Comparison of ENCODE assay signal across 20 mouse cellular contexts in genomic region chr13:26153093-26153492, GRCm38 (mm10).
A peak's percentile ranks its signal among the peaks of the same experiment; 100 is the strongest.
DNase-seq lines count a peak whose midpoint lies in the region; ATAC-seq and TF ChIP-seq lines count a peak whose summit lies in the region.
"Had no signal": no experiment of that assay in that cellular context is flagged by ENCODE, and none has a peak within 500 bp of the region (broad histone marks: within the 10 kb centered on the region; RNA-seq: fewer than 3 reads in every experiment).

No protein-coding gene starts in this region.

- no peak for ATAC-seq in forebrain, postnatal 0 days
- no peak for ATAC-seq in midbrain, embryonic 13.5 days
- ATAC-seq in midbrain, embryonic 16.5 days, result no peak
- no peak for ATAC-seq in forebrain, embryonic 15.5 days (replicated peaks)
- ATAC-seq in erythroid progenitor cell, adult 5-6 weeks (replicated peaks; ENCODE audit: low FRiP score, poor library complexity, severe bottlenecking), result no peak
- ATAC-seq: CD4-positive, CD25-positive, alpha-beta regulatory T cell, adult 4 months; hindbrain, postnatal 0 days had no signal

- DNase-seq in forebrain, embryonic 10.5 days (ENCODE audit: extremely low spot score, low spot score), result no peak
- no peak for DNase-seq in forebrain, postnatal 0 days
- DNase-seq in layer of hippocampus, adult 18-20 months (ENCODE audit: low spot score in 2 of 2), result no peak
- DNase-seq: adrenal gland, postnatal 10 days; B cell, adult 2 months; cerebellum, adult 11-12 months; cerebellum, adult 9-10 months; cerebellum, postnatal 25 days; gastrocnemius, postnatal 14 days; heart, postnatal 36 days had no signal

- H3K4me1 ChIP-seq in forebrain, embryonic 10.5 days, result peaks cover 36% of the 10 kb centered on the region
- H3K4me1 ChIP-seq in forebrain, postnatal 0 days (ENCODE audit: insufficient read depth), result peaks cover 12% of the 10 kb centered on the region
- peaks cover 24% of the 10 kb centered on the region for H3K4me1 ChIP-seq in midbrain, embryonic 13.5 days (replicated peaks)
- H3K4me1 ChIP-seq in midbrain, embryonic 16.5 days (ENCODE audit: control insufficient read depth, insufficient read depth, low read length), result 0 out of 2 replicates have a peak, but pooled peaks cover 2% of the 10 kb centered on the region
- H3K4me1 ChIP-seq in forebrain, embryonic 15.5 days, result peaks cover 33% of the 10 kb centered on the region

- no peak overlapping the region for H3K9ac ChIP-seq in forebrain, postnatal 0 days
- no peak overlapping the region for H3K9ac ChIP-seq in midbrain, embryonic 13.5 days (replicated peaks)
- H3K9ac ChIP-seq in midbrain, embryonic 16.5 days (ENCODE audit: low read depth, low read length), result no peak overlapping the region
- H3K9ac ChIP-seq in forebrain, embryonic 15.5 days (replicated peaks), result no peak overlapping the region
- H3K9ac ChIP-seq: embryonic facial prominence, embryonic 12.5 days; heart, embryonic 13.5 days; hindbrain, embryonic 12.5 days had no signal

- 86% methylated on average over 2 of the region's 2 CpGs for WGBS in forebrain, embryonic 10.5 days
- WGBS in forebrain, postnatal 0 days, result 83% methylated on average over 2 of the region's 2 CpGs
- 93% methylated on average over 2 of the region's 2 CpGs for WGBS in midbrain, embryonic 13.5 days
- WGBS in midbrain, embryonic 16.5 days, result 79% methylated on average over 2 of the region's 2 CpGs
- 80% methylated on average over 2 of the region's 2 CpGs for WGBS in forebrain, embryonic 15.5 days

- peaks cover 9% of the 10 kb centered on the region; the same call in 1 of the 2 replicates for H3K27me3 ChIP-seq in forebrain, embryonic 10.5 days (ENCODE audit: poor library complexity, severe bottlenecking)
- H3K27me3 ChIP-seq in forebrain, postnatal 0 days (ENCODE audit: insufficient read depth, low read length), result no peaks in the 10 kb centered on the region
- no peaks in the 10 kb centered on the region for H3K27me3 ChIP-seq in midbrain, embryonic 13.5 days
- H3K27me3 ChIP-seq in midbrain, embryonic 16.5 days (ENCODE audit: control insufficient read depth, insufficient read depth, low read depth, low read length), result no peaks in the 10 kb centered on the region
- no peaks in the 10 kb centered on the region for H3K27me3 ChIP-seq in forebrain, embryonic 15.5 days
- H3K27me3 ChIP-seq: embryonic facial prominence, embryonic 12.5 days; heart, embryonic 13.5 days; hindbrain, embryonic 12.5 days had no signal

- no peak for TF ChIP-seq CTCF in forebrain, postnatal 0 days (IDR thresholded peaks at IDR 0.05; ENCODE audit: low read depth)

- H3K4me3 ChIP-seq in forebrain, embryonic 10.5 days, result no peak overlapping the region
- H3K4me3 ChIP-seq in forebrain, postnatal 0 days (ENCODE audit: low read depth, low read length), result no peak overlapping the region
- no peak overlapping the region for H3K4me3 ChIP-seq in midbrain, embryonic 13.5 days (replicated peaks)
- no peak overlapping the region for H3K4me3 ChIP-seq in midbrain, embryonic 16.5 days (ENCODE audit: low read depth, low read length)
- H3K4me3 ChIP-seq in forebrain, embryonic 15.5 days, result no peak overlapping the region
- H3K4me3 ChIP-seq: embryonic facial prominence, embryonic 12.5 days; heart, embryonic 13.5 days; hindbrain, embryonic 12.5 days had no signal

- peak overlapping the region; percentile 84 for H3K27ac ChIP-seq in forebrain, embryonic 10.5 days
- no peak overlapping the region for H3K27ac ChIP-seq in forebrain, postnatal 0 days (ENCODE audit: low read depth, low read length)
- H3K27ac ChIP-seq in midbrain, embryonic 13.5 days, result peak overlapping the region; percentile 56
- H3K27ac ChIP-seq in midbrain, embryonic 16.5 days (ENCODE audit: low read length), result no peak overlapping the region
- H3K27ac ChIP-seq in forebrain, embryonic 15.5 days (replicated peaks), result peak overlapping the region; percentile 78
- H3K27ac ChIP-seq: embryonic facial prominence, embryonic 12.5 days; heart, embryonic 13.5 days; hindbrain, postnatal 0 days had no signal

- H3K4me2 ChIP-seq in forebrain, postnatal 0 days (ENCODE audit: low read depth), result no peak overlapping the region
- H3K4me2 ChIP-seq in midbrain, embryonic 13.5 days (replicated peaks), result no peak overlapping the region
- H3K4me2 ChIP-seq in midbrain, embryonic 16.5 days (ENCODE audit: low read length), result no peak overlapping the region
- no peak overlapping the region for H3K4me2 ChIP-seq in forebrain, embryonic 15.5 days (replicated peaks)
- H3K4me2 ChIP-seq: embryonic facial prominence, embryonic 12.5 days; heart, embryonic 13.5 days; hindbrain, embryonic 12.5 days had no signal

- H3K36me3 ChIP-seq in forebrain, embryonic 10.5 days (replicated peaks), result no peaks in the 10 kb centered on the region
- H3K36me3 ChIP-seq in forebrain, postnatal 0 days (ENCODE audit: insufficient read depth), result no peaks in the 10 kb centered on the region
- H3K36me3 ChIP-seq in midbrain, embryonic 13.5 days, result no peaks in the 10 kb centered on the region
- no peaks in the 10 kb centered on the region for H3K36me3 ChIP-seq in midbrain, embryonic 16.5 days (ENCODE audit: control insufficient read depth, insufficient read depth, low read length)
- no peaks in the 10 kb centered on the region for H3K36me3 ChIP-seq in forebrain, embryonic 15.5 days
- H3K36me3 ChIP-seq: embryonic facial prominence, embryonic 12.5 days; G1E; heart, embryonic 13.5 days; hindbrain, embryonic 12.5 days had no signal

- H3K9me3 ChIP-seq in forebrain, embryonic 10.5 days, result no peaks in the 10 kb centered on the region
- H3K9me3 ChIP-seq in forebrain, postnatal 0 days (ENCODE audit: low read length), result no peaks in the 10 kb centered on the region
- H3K9me3 ChIP-seq in midbrain, embryonic 13.5 days, result no peaks in the 10 kb centered on the region
- H3K9me3 ChIP-seq in midbrain, embryonic 16.5 days (replicated peaks; ENCODE audit: control insufficient read depth, low read length, poor library complexity, severe bottlenecking), result no peaks in the 10 kb centered on the region
- no peaks in the 10 kb centered on the region for H3K9me3 ChIP-seq in forebrain, embryonic 15.5 days
- H3K9me3 ChIP-seq: embryonic facial prominence, embryonic 12.5 days; G1E; heart, embryonic 13.5 days; hindbrain, embryonic 12.5 days had no signal

Comparison
In these comparisons a context has a peak if more than half of its experiments do, and no peak if none do; other contexts are left out.
1. H3K27ac ChIP-seq: peak in forebrain, embryonic 10.5 days (single experiment), midbrain, embryonic 13.5 days (single experiment) and forebrain, embryonic 15.5 days (single experiment); none in forebrain, postnatal 0 days (single experiment) and midbrain, embryonic 16.5 days (single experiment).